Mouse (Mus musculus) heart, adult 2 months (tissue): ENCODE measurements around the gene Gm49369.

Experiments used
- CTCF ChIP-seq: fragments of 200-600 bp; IDR thresholded peaks from 2 replicates; pipeline ENCODE4 v1.8.1; 2022; ENCODE audit warnings: antibody characterized with exemption, mild to moderate bottlenecking, moderate library complexity
- EP300 ChIP-seq: fragments of 200-500 bp; IDR thresholded peaks from 2 replicates; pipeline ENCODE4 v1.6.1; 2011; ENCODE audit warnings: low read depth, low read length, control low read depth; ENCODE audit not compliant: insufficient read depth
- POLR2A ChIP-seq: fragments of 200-500 bp; IDR thresholded peaks from 2 replicates; pipeline ENCODE4 v1.6.1; 2011; ENCODE audit warnings: mild to moderate bottlenecking, low read depth, low read length, control low read depth; ENCODE audit not compliant: insufficient read depth

DNA sequence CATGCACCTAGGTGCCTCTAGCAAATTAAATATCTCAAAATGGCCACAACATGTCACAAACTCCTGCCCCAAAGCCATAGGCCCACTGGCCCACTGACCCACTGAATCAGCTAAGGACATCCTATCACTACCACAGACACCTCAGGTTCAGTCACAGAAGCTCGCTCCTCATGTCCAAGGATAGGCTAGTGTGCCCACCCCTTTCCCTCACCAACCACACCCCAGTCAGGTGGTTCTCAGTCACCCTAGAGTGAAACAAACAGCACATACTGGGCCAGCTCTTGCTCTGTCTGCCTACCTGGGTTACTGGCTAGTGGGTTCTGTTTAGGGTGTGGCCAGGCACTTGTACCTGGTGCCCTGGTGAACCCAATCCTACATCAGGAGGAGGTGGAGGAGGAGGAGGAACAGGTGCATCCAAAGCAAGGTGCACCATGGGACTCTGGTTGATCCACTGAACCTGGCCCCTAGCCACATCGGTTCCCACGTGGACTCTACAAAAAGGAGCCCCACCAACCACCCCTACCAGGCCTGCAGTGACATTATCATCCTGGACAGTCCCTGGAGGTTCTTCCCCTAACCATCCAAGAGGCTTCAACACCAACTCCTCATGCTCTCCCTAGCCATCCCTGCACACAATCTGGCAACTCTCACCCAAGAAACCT is 3.4 kb upstream of the Gm49369 start:
- TF ChIP-seq POLR2A (no peak), CTCF (no peak), EP300 (0 out of 2 replicates have a peak, but pooled peaks have one; percentile 21)
